Mouse (Mus musculus): ENCODE measurements around the gene Mrpl58.
"Not testable (repeated sequence)": the region's sequence is repeated elsewhere in the genome, so short reads cannot be mapped to it uniquely, and the experiment has no call there.

Gene Mrpl58

GRCm38 (mm10) chr11:115381743-115382539, 21.6 kb upstream of the Mrpl58 start, which contains the start of gene Cdr2l:
Cdr2l (plus strand) TSS chr11:115381916.
- no peak for DNase-seq (ENCODE audit: low read depth, low spot score)

DNA sequence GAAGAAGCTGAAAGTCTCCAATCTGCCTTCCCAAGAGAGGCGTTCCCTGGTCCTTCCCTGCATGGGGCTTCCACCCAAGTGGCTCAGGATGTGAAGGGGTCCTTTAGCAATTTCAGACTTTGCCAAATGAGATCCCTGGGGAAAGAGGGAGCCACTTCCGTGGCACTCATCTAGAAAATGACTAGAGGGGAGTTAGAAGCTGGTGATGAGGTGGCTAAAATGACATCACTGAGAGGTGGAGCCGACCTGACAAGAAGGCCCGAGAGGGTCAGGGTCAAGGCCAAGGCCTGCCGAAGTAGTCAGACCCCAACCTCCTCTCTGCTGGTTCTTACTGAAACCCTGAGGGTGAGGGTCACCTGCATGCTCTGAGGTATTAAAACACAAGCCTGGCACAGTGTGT, 20.7 kb upstream of the Mrpl58 start:
- no peak for DNase-seq (ENCODE audit: low read depth, low spot score)

DNA sequence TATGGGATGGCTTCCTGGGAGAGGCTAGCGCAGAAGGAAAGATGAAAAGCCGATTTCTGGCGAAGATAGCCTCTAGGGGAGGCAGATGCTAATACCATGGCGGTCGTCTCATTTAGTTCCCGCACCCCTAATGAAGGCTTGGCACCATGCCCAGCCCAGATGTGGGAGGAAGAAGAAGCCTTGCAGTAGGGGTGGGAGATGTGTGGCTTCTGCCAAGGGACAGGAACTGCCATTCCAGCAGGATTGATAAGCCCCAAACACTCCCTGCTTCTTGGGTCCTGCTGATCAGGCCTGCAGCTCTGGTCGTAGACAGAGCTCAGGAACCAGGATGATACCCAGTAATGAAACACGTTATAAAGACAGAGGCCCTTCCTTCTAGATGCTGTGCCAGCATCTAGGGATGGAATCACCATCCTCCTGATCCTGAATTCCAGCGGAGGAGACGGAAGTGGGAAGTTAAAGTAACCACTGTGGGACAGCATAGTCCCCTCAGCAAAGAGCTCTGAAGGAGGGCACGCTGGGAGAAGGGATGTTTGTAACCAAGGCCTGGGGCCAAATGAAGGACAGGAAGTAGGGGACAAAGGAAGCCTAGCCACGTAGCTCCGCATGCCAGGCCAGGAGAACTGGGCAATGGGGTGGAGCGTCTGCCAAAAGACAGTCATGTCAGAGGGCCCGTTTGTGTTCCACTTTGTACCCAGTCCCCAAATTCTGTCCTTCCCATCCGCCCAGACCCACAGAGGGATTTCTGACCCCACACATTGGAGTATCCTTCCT, 19.7 kb upstream of the Mrpl58 start:
- DNase-seq (ENCODE audit: low read depth, low spot score) = no peak

GRCm38 (mm10) chr11:115384587-115384986, 19.0 kb upstream of the Mrpl58 start:
- DNase-seq (ENCODE audit: low read depth, low spot score) = no peak

- DNase-seq (ENCODE audit: low read depth, low spot score) = not testable (repeated sequence)
Measured at GRCm38 (mm10) chr11:115386859-115387258, 16.7 kb upstream of the Mrpl58 start.

- no peak for DNase-seq (ENCODE audit: low read depth, low spot score)
Measured at GRCm38 (mm10) chr11:115391358-115391757, 12.2 kb upstream of the Mrpl58 start.

GRCm38 (mm10) chr11:115393721-115394325, 9.7 kb upstream of the Mrpl58 start:
- DNase-seq (ENCODE audit: low read depth, low spot score) = no peak

GRCm38 (mm10) chr11:115398085-115398484, 5.5 kb upstream of the Mrpl58 start:
- DNase-seq (ENCODE audit: low read depth, low spot score) = no peak

DNA sequence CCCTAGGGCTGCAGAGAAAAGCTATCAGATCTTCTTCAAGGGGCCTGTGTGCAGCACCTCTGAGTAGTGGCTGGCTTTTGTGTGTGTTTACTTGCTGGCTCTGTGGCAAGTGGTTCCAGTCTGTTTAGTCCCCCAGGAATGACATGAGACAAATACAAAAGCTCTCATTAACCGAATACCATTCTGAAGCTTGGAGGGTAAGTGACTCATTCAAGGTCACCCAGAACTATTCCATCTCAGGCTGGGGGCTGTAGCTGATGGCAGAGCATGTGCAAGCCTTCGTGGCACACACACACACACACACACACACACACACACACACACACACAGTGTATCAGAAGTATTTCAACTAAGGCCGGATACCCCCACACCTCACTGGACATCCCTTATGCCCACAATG, 3.4 kb upstream of the Mrpl58 start:
- DNase-seq (ENCODE audit: low read depth, low spot score) = no peak

GRCm38 (mm10) chr11:115400630-115401391, 2.7 kb upstream of the Mrpl58 start:
- DNase-seq (ENCODE audit: low read depth, low spot score) = no peak

- DNase-seq (ENCODE audit: low read depth, low spot score) = no peak
Measured at GRCm38 (mm10) chr11:115405723-115406122, 2.2 kb downstream of the Mrpl58 start.

- no peak for DNase-seq (ENCODE audit: low read depth, low spot score)
Measured at GRCm38 (mm10) chr11:115406858-115407401, 3.4 kb downstream of the Mrpl58 start.

GRCm38 (mm10) chr11:115408266-115408920, 4.8 kb downstream of the Mrpl58 start:
- DNase-seq (ENCODE audit: low read depth, low spot score) = no peak

- no peak for DNase-seq (ENCODE audit: low read depth, low spot score)
Measured at GRCm38 (mm10) chr11:115409556-115409955, 6.0 kb downstream of the Mrpl58 start.

DNA sequence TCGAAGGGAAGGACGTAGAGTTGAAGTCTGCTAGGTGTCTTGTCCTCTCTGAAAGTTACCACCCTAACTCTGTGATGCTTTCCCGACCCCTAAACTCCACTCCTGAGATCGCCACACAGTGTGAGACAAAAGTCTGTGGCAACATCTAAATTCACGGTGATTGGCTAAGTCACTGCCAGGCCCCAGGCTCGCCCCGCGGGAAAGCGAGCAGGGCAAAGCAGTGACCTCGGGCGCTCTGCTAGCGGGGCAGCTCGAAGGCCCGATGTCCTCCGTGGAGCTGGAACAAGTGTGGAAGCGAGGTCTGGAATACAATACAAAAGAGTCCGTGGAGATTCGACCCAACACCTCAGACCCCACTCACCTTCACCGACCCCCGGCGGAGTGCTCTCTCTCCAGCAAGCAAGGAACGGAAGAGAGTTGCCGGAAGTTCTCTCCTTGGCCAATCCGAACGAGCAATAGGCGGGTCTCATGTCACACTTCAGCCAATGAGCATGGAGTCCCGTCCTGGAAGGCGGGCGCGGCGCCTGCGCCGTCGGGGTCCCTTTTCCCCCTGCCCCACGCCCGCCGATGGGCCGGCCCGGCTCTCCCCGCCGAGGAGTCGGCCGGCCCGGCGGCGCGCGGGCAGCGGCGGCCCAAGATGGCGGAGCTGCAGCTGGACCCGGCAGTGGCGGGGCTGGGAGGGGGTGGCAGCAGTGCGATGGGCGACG, 16.1 kb downstream of the Mrpl58 start, which contains the start of the genes Atp5h and Kctd2:
Atp5h (minus strand) TSS at position 432 of the 707 bp plus-strand sequence.
Kctd2 (plus strand) TSS at position 598 of the 707 bp plus-strand sequence.
- peak; percentile 91 for DNase-seq (ENCODE audit: low read depth, low spot score)

DNA sequence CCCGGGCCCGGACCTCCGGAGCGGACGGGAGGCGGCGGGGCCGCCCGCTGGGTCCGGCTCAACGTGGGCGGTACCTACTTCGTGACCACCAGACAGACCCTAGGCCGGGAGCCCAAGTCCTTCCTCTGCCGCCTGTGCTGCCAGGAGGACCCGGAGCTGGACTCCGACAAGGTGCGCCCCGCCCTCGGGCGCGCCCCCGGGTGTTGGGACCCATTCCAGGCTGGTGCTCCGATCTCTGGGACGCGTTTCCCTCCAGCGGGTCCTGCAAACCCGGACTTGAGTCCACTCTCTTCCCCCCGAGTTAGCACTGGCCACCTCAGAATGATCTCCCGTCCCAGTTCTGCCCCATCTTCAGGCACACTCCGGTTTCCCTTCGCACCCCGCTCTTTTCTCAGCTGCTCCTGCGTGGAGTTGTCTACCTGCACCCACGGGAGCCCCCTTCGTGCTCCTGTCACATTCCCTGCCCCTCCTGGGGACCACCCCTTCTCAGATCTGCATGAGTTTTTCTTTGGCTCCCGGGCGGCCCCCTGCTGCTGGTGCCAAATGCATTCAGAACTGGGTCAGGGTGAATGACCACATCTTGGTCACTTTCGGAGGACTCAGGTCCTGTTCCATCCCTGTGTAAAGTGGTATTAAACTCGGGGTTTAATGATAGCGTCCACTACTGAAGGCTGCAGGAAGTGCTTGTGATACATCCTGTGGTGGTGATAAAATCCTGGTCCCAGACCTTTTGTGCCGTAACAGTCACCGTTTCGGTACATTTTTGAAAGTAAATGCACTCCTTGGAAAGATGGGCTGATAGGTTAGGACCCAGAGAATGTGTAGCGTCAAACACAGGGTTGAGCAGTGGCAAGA, 17.0 kb downstream of the Mrpl58 start:
- no peak for DNase-seq (ENCODE audit: low read depth, low spot score)

DNA sequence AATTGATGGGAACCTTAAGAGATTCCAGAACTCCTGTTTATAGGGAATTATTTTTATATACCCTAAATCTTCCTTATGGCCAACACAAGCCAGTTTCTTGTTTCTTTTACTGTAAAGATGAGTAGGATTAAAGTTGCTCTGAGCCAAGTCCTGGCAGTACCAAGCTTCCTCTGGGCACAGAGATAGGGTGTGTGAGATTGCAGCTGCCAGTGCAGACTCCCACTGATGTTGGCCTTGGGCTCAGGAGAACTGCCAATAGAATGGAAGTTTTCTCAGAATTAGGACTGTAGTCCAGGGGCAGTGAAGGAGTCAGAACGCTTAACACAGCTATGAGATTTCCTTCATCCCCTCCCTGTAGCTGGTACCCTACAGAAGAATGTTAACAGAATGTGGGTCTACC, 17.8 kb downstream of the Mrpl58 start:
- no peak for DNase-seq (ENCODE audit: low read depth, low spot score)

GRCm38 (mm10) chr11:115421972-115422371, 18.4 kb downstream of the Mrpl58 start:
- DNase-seq (ENCODE audit: low read depth, low spot score) = no peak

- no peak for DNase-seq (ENCODE audit: low read depth, low spot score)
Measured at GRCm38 (mm10) chr11:115423091-115423490, 19.5 kb downstream of the Mrpl58 start.
